ENCODE assay signal across 17 mouse cellular contexts in genomic region chr8:108467172-108468035, GRCm38 (mm10).
A peak's percentile ranks its signal among the peaks of the same experiment; 100 is the strongest.
DNase-seq lines count a peak whose midpoint lies in the region; ATAC-seq and TF ChIP-seq lines count a peak whose summit lies in the region.
"Had no signal": no experiment of that assay in that cellular context is flagged by ENCODE, and none has a peak within 500 bp of the region (broad histone marks: within the 10 kb centered on the region; RNA-seq: fewer than 3 reads in every experiment).

No protein-coding gene starts in this region.

- H3K4me3 ChIP-seq in forebrain, embryonic 12.5 days (replicated peaks), result no peak overlapping the region
- H3K4me3 ChIP-seq in forebrain, postnatal 0 days (ENCODE audit: low read depth, low read length), result no peak overlapping the region
- H3K4me3 ChIP-seq in hindbrain, postnatal 0 days (ENCODE audit: low read length), result no peak overlapping the region
- H3K4me3 ChIP-seq in neural tube, embryonic 14.5 days (ENCODE audit: low read depth, low read length), result no peak overlapping the region
- H3K4me3 ChIP-seq: embryonic facial prominence, embryonic 12.5 days; neural tube, embryonic 12.5 days; stomach, embryonic 15.5 days had no signal

- peak overlapping the region; percentile 75 for H3K27ac ChIP-seq in forebrain, embryonic 12.5 days
- H3K27ac ChIP-seq in forebrain, postnatal 0 days (ENCODE audit: low read depth, low read length), result 0 out of 2 replicates have a peak overlapping the region, but pooled peaks have one; percentile 3
- H3K27ac ChIP-seq in hindbrain, postnatal 0 days, result 0 out of 2 replicates have a peak overlapping the region, but pooled peaks have one; percentile 7
- peak overlapping the region; percentile 13; the same call in 1 of the 2 replicates for H3K27ac ChIP-seq in neural tube, embryonic 14.5 days (ENCODE audit: low read depth, low read length)
- H3K27ac ChIP-seq: embryonic facial prominence, embryonic 12.5 days; neural tube, embryonic 12.5 days; stomach, embryonic 15.5 days had no signal

- H3K9ac ChIP-seq in forebrain, embryonic 12.5 days, result no peak overlapping the region
- no peak overlapping the region for H3K9ac ChIP-seq in forebrain, postnatal 0 days
- no peak overlapping the region for H3K9ac ChIP-seq in hindbrain, postnatal 0 days (replicated peaks; ENCODE audit: low read length)
- H3K9ac ChIP-seq in neural tube, embryonic 14.5 days (replicated peaks; ENCODE audit: low read depth, low read length), result no peak overlapping the region
- H3K9ac ChIP-seq: embryonic facial prominence, embryonic 12.5 days; liver, postnatal 0 days; neural tube, embryonic 12.5 days; stomach, embryonic 15.5 days had no signal

- no peak for TF ChIP-seq CTCF in forebrain, postnatal 0 days (IDR thresholded peaks at IDR 0.05; ENCODE audit: low read depth)
- no peak for TF ChIP-seq CTCF in hindbrain, postnatal 0 days (IDR thresholded peaks at IDR 0.05; ENCODE audit: low read depth)

- DNase-seq in forebrain, postnatal 0 days, result no peak
- DNase-seq in hindbrain, postnatal 0 days (ENCODE audit: low spot score), result no peak
- DNase-seq in right cerebral cortex, adult 2 months (ENCODE audit: low spot score in 2 of 2), result no peak
- no peak for DNase-seq in adrenal gland, adult 2 months
- DNase-seq: cerebellum, adult 9-10 months; kidney, adult 18-20 months; kidney, postnatal 10 days; liver; liver, postnatal 0 days; lung, postnatal 36 days had no signal

- H3K27me3 ChIP-seq in forebrain, embryonic 12.5 days, result peaks cover 11% of the 10 kb centered on the region; the same call in 1 of the 2 replicates
- H3K27me3 ChIP-seq in forebrain, postnatal 0 days (ENCODE audit: insufficient read depth, low read length), result peaks cover 3% of the 10 kb centered on the region; the same call in 1 of the 2 replicates
- H3K27me3 ChIP-seq in hindbrain, postnatal 0 days (ENCODE audit: insufficient read depth, low read length), result no peaks in the 10 kb centered on the region
- no peaks in the 10 kb centered on the region for H3K27me3 ChIP-seq in neural tube, embryonic 14.5 days (ENCODE audit: control insufficient read depth, insufficient read depth, low read length)
- H3K27me3 ChIP-seq: embryonic facial prominence, embryonic 12.5 days; neural tube, embryonic 12.5 days; Patski; stomach, embryonic 15.5 days had no signal

- 0 out of 2 replicates have a peak, but pooled peaks have one; percentile 6 for ATAC-seq in forebrain, embryonic 12.5 days (ENCODE audit: low FRiP score)
- ATAC-seq in forebrain, postnatal 0 days, result no peak
- no peak for ATAC-seq in hindbrain, postnatal 0 days
- ATAC-seq in neural tube, embryonic 14.5 days (ENCODE audit: low read depth), result 0 out of 2 replicates have a peak, but pooled peaks have one; percentile 17
- no peak for ATAC-seq in erythroid progenitor cell, adult 5-6 weeks (replicated peaks; ENCODE audit: low FRiP score, poor library complexity, severe bottlenecking)
- ATAC-seq: liver, postnatal 0 days; Patski had no signal

- H3K4me1 ChIP-seq in forebrain, embryonic 12.5 days, result peaks cover 33% of the 10 kb centered on the region
- no peaks in the 10 kb centered on the region for H3K4me1 ChIP-seq in forebrain, postnatal 0 days (ENCODE audit: insufficient read depth)
- no peaks in the 10 kb centered on the region; the same call in 1 of the 2 replicates for H3K4me1 ChIP-seq in hindbrain, postnatal 0 days (ENCODE audit: insufficient read depth, low read length)
- peaks cover 10% of the 10 kb centered on the region; the same call in 1 of the 2 replicates for H3K4me1 ChIP-seq in neural tube, embryonic 14.5 days (ENCODE audit: control insufficient read depth, insufficient read depth, low read length)
- H3K4me1 ChIP-seq: stomach, embryonic 15.5 days had no signal

- H3K9me3 ChIP-seq in forebrain, embryonic 12.5 days, result no peaks in the 10 kb centered on the region
- no peaks in the 10 kb centered on the region for H3K9me3 ChIP-seq in forebrain, postnatal 0 days (ENCODE audit: low read length)
- no peaks in the 10 kb centered on the region for H3K9me3 ChIP-seq in hindbrain, postnatal 0 days (ENCODE audit: low read length)
- H3K9me3 ChIP-seq in neural tube, embryonic 14.5 days (ENCODE audit: control insufficient read depth, low read length), result no peaks in the 10 kb centered on the region
- H3K9me3 ChIP-seq: embryonic facial prominence, embryonic 12.5 days; neural tube, embryonic 12.5 days; stomach, embryonic 15.5 days had no signal

- WGBS in forebrain, embryonic 12.5 days, result 57% methylated on average over 19 of the region's 19 CpGs
- WGBS in forebrain, postnatal 0 days, result 45% methylated on average over 19 of the region's 19 CpGs
- 50% methylated on average over 19 of the region's 19 CpGs for whole genome bisulfite sequencing in hindbrain, postnatal 0 days
- 53% methylated on average over 19 of the region's 19 CpGs for WGBS in neural tube, embryonic 14.5 days

- no peaks in the 10 kb centered on the region for H3K36me3 ChIP-seq in forebrain, embryonic 12.5 days (replicated peaks)
- no peaks in the 10 kb centered on the region for H3K36me3 ChIP-seq in forebrain, postnatal 0 days (ENCODE audit: insufficient read depth)
- H3K36me3 ChIP-seq in hindbrain, postnatal 0 days (ENCODE audit: insufficient read depth, low read length), result no peaks in the 10 kb centered on the region
- H3K36me3 ChIP-seq in neural tube, embryonic 14.5 days (ENCODE audit: control insufficient read depth, insufficient read depth, low read length), result no peaks in the 10 kb centered on the region
- H3K36me3 ChIP-seq: embryonic facial prominence, embryonic 12.5 days; neural tube, embryonic 12.5 days; stomach, embryonic 15.5 days had no signal

- no peak overlapping the region for H3K4me2 ChIP-seq in forebrain, embryonic 12.5 days
- H3K4me2 ChIP-seq in forebrain, postnatal 0 days (ENCODE audit: low read depth), result no peak overlapping the region
- H3K4me2 ChIP-seq in hindbrain, postnatal 0 days (ENCODE audit: low read depth, low read length), result no peak overlapping the region
- H3K4me2 ChIP-seq in neural tube, embryonic 14.5 days (ENCODE audit: low read depth, low read length), result no peak overlapping the region
- H3K4me2 ChIP-seq: embryonic facial prominence, embryonic 12.5 days; neural tube, embryonic 12.5 days; stomach, embryonic 15.5 days had no signal

Comparison
In these comparisons a context has a peak if more than half of its experiments do, and no peak if none do; other contexts are left out.
1. ATAC-seq: peak in forebrain, embryonic 12.5 days (single experiment) and neural tube, embryonic 14.5 days (single experiment); none in forebrain, postnatal 0 days (single experiment), hindbrain, postnatal 0 days (single experiment) and erythroid progenitor cell, adult 5-6 weeks (single experiment).
2. H3K27ac ChIP-seq: peak in every context shown above with its lines; median percentile 75 in forebrain, embryonic 12.5 days; 13 in neural tube, embryonic 14.5 days; 7 in hindbrain, postnatal 0 days; 3 in forebrain, postnatal 0 days.